Mouse (Mus musculus) thymus, adult 2 months (tissue): ENCODE measurements around the gene Nrcam. TPM values are rescaled to one million over a fixed set of nuclear protein-coding genes. Genes with fewer than 3 reads are reported as not detected.

Experiments
- DNase-seq: peaks from one replicate; pipeline ENCODE4 v3.0.0; 2021
- H3K27ac ChIP-seq: fragments of 200-500 bp; 2 replicates; pipeline ENCODE4 v1.5.1; 2012; ENCODE audit warnings: low read length, control low read depth; ENCODE audit not compliant: control insufficient read depth, insufficient read depth
- H3K27me3 ChIP-seq: fragments of 200-500 bp; 2 replicates; pipeline ENCODE4 v1.6.1; 2012; ENCODE audit warnings: mild to moderate bottlenecking, low read length, moderate library complexity, mixed read lengths; ENCODE audit not compliant: control insufficient read depth, insufficient read depth
- H3K36me3 ChIP-seq: fragments of 200-500 bp; 2 replicates; pipeline ENCODE4 v1.6.1; 2012; ENCODE audit warnings: mild to moderate bottlenecking, low read length, moderate library complexity; ENCODE audit not compliant: control insufficient read depth, insufficient read depth
- H3K4me1 ChIP-seq: fragments of 200-500 bp; replicated peaks from 2 replicates; pipeline ENCODE4 v1.6.1; 2012; ENCODE audit warnings: low read length; ENCODE audit not compliant: control insufficient read depth, insufficient read depth
- H3K4me3 ChIP-seq: fragments of 200-500 bp; 2 replicates; pipeline ENCODE4 v1.5.1; 2012; ENCODE audit warnings: mild to moderate bottlenecking, low read length, control low read depth, moderate library complexity; ENCODE audit not compliant: control insufficient read depth, insufficient read depth
- CTCF ChIP-seq: fragments of 200-500 bp; IDR thresholded peaks from 2 replicates; pipeline ENCODE4 v1.5.1; 2012; ENCODE audit warnings: mild to moderate bottlenecking, control low read depth, low read length, moderate library complexity, borderline replicate concordance; ENCODE audit not compliant: control insufficient read depth, poor library complexity, insufficient read depth; ENCODE audit errors: extremely low read depth
- POLR2A ChIP-seq: fragments of 200-500 bp; IDR thresholded peaks from 2 replicates; pipeline ENCODE4 v1.6.1; 2012; ENCODE audit warnings: mild to moderate bottlenecking, low read length, control low read depth, moderate library complexity; ENCODE audit not compliant: control insufficient read depth, poor library complexity, insufficient read depth; ENCODE audit errors: extremely low read depth
- WGBS: fragments of 180-500 bp; shearing (Covaris S2); methylation state at CpG from one replicate; pipeline ENCODE4 v1.1.7; 2018; 5-methylcytosine and 5-hydroxymethylcytosine counted together
- polyA plus RNA-seq: library from polyadenylated mRNA; depleted of rRNA; stranded (reverse); fragments of >200 nt; gene quantifications from 2 replicates; pipeline ENCODE4 v1.2.3, GENCODE M21; 2012

Gene Nrcam
- polyA plus RNA-seq, 1 experiment, result 0.97 TPM

GRCm38 (mm10) chr12:44380805-44381204 lies 52.1 kb downstream of the Nrcam start:
- Histone ChIP-seq H3K27me3 (no peaks in the 10 kb centered on the region), H3K4me1 (no peaks in the 10 kb centered on the region), H3K27ac (no peak overlapping the region), H3K36me3 (no peaks in the 10 kb centered on the region), H3K4me3 (no peak overlapping the region)
- DNase-seq, result no peak
- WGBS, result 83% methylated on average over 4 of the region's 4 CpGs
- no peak for TF ChIP-seq POLR2A
- no peak for TF ChIP-seq CTCF

- H3K27ac ChIP-seq, result no peak overlapping the region
Observed at GRCm38 (mm10) chr12:44386398-44386797, 57.7 kb downstream of the Nrcam start.

GRCm38 (mm10) chr12:44388220-44388619 lies 59.5 kb downstream of the Nrcam start:
- no peak for TF ChIP-seq CTCF
- TF ChIP-seq POLR2A, result no peak
- H3K4me3 ChIP-seq, result no peak overlapping the region
- 83% methylated on average over 1 of the region's 1 CpGs for whole genome bisulfite sequencing
- H3K27ac ChIP-seq, result no peak overlapping the region
- H3K27me3 ChIP-seq, result no peaks in the 10 kb centered on the region
- no peaks in the 10 kb centered on the region for H3K36me3 ChIP-seq
- H3K4me1 ChIP-seq, result no peaks in the 10 kb centered on the region
- DNase-seq, result no peak

More at GRCm38 (mm10) chr12:44386398-44386797, 57.7 kb downstream of the Nrcam start:
- Histone ChIP-seq H3K36me3 (no peaks in the 10 kb centered on the region), H3K4me3 (no peak overlapping the region), H3K4me1 (no peaks in the 10 kb centered on the region), H3K27me3 (no peaks in the 10 kb centered on the region)
- no peak for TF ChIP-seq POLR2A
- no peak for TF ChIP-seq CTCF
- WGBS, result 84% methylated on average over 7 of the region's 7 CpGs
- no peak for DNase-seq

- no peaks in the 10 kb centered on the region for H3K27me3 ChIP-seq
- no peak overlapping the region for H3K27ac ChIP-seq
- H3K4me3 ChIP-seq, result no peak overlapping the region
- no peaks in the 10 kb centered on the region for H3K4me1 ChIP-seq
- TF ChIP-seq CTCF, result no peak
- no peak for TF ChIP-seq POLR2A
- DNase-seq, result no peak
- 91% methylated on average over 5 of the region's 5 CpGs for WGBS
- no peaks in the 10 kb centered on the region for H3K36me3 ChIP-seq
Observed at GRCm38 (mm10) chr12:44390391-44391137, 61.9 kb downstream of the Nrcam start.

- 90% methylated on average over 3 of the region's 3 CpGs for WGBS
- DNase-seq, result no peak
- Histone ChIP-seq H3K27ac (no peak overlapping the region), H3K36me3 (no peaks in the 10 kb centered on the region), H3K4me1 (no peaks in the 10 kb centered on the region), H3K4me3 (no peak overlapping the region), H3K27me3 (no peaks in the 10 kb centered on the region)
- TF ChIP-seq POLR2A, result no peak
- no peak for TF ChIP-seq CTCF
Observed at GRCm38 (mm10) chr12:44394901-44395300, 66.2 kb downstream of the Nrcam start.

GRCm38 (mm10) chr12:44397782-44398181 lies 69.1 kb downstream of the Nrcam start:
- no peak for TF ChIP-seq CTCF
- no peak for TF ChIP-seq POLR2A
- no peak for DNase-seq
- H3K4me1 ChIP-seq, result no peaks in the 10 kb centered on the region
- H3K27me3 ChIP-seq, result no peaks in the 10 kb centered on the region
- no peaks in the 10 kb centered on the region for H3K36me3 ChIP-seq
- 73% methylated on average over 5 of the region's 5 CpGs for WGBS
- no peak overlapping the region for H3K4me3 ChIP-seq
- H3K27ac ChIP-seq, result no peak overlapping the region

- 96% methylated on average over 1 of the region's 1 CpGs for WGBS
- Histone ChIP-seq H3K4me3 (no peak overlapping the region), H3K36me3 (no peaks in the 10 kb centered on the region), H3K27ac (no peak overlapping the region), H3K4me1 (no peaks in the 10 kb centered on the region), H3K27me3 (no peaks in the 10 kb centered on the region)
- DNase-seq, result no peak
- TF ChIP-seq CTCF (no peak), POLR2A (no peak)
Observed at GRCm38 (mm10) chr12:44402134-44402533, 73.4 kb downstream of the Nrcam start.
